Mouse (Mus musculus) erythroblast, embryonic 14.5 days (primary cell): ENCODE measurements around the gene Cpne5. TPM values are rescaled to one million over a fixed set of nuclear protein-coding genes. Genes with fewer than 3 reads are reported as not detected.
"Not testable (repeated sequence)": the region's sequence is repeated elsewhere in the genome, so short reads cannot be mapped to it uniquely, and the experiment has no call there.

ENCODE experiments used
- H3K27me3 ChIP-seq: 2 replicates; pipeline ENCODE4 v1.6.1; 2012; ENCODE audit warnings: inconsistent platforms; ENCODE audit not compliant: control insufficient read depth
- H3K36me3 ChIP-seq: 2 replicates; pipeline ENCODE4 v1.6.1; 2012; ENCODE audit warnings: mild to moderate bottlenecking, inconsistent platforms; ENCODE audit not compliant: control insufficient read depth
- H3K4me1 ChIP-seq: 2 replicates; pipeline ENCODE4 v1.6.1; 2012; ENCODE audit warnings: inconsistent platforms; ENCODE audit not compliant: control insufficient read depth
- H3K4me3 ChIP-seq: replicated peaks from 2 replicates; pipeline ENCODE3; 2012; ENCODE audit warnings: moderate library complexity, mild to moderate bottlenecking, inconsistent platforms
- H3K9me3 ChIP-seq: 2 replicates; pipeline ENCODE4 v1.6.1; 2012; ENCODE audit warnings: low read length, inconsistent platforms, mixed read lengths; ENCODE audit not compliant: control insufficient read depth
- GATA1 ChIP-seq: IDR thresholded peaks from 2 replicates; pipeline ENCODE4 v1.6.1; 2012; ENCODE audit warnings: low read length, inconsistent platforms, mixed read lengths
- TAL1 ChIP-seq: IDR thresholded peaks from 3 replicates; pipeline ENCODE4 v1.6.1; 2012; ENCODE audit warnings: low read length, inconsistent platforms, mixed read lengths
- polyA plus RNA-seq: library from polyadenylated mRNA; stranded (reverse); fragments of >175 nt; gene quantifications from 2 replicates; pipeline ENCODE4 v1.2.3, GENCODE M21; 2012

The Cpne5 gene
- polyA plus RNA-seq, 1 experiment, result 0.03 TPM

GRCm38 (mm10) chr17:29258921-29259320, 21.0 kb upstream of the Cpne5 start:
- TF ChIP-seq GATA1 (no peak), TAL1 (no peak)
- Histone ChIP-seq H3K9me3 (no peaks in the 10 kb centered on the region), H3K36me3 (peaks cover 87% of the 10 kb centered on the region), H3K4me1 (peaks cover 72% of the 10 kb centered on the region), H3K4me3 (no peak overlapping the region), H3K27me3 (no peaks in the 10 kb centered on the region)

- Histone ChIP-seq H3K27me3 (no peaks in the 10 kb centered on the region), H3K9me3 (no peaks in the 10 kb centered on the region), H3K4me1 (peaks cover 73% of the 10 kb centered on the region), H3K36me3 (peaks cover 94% of the 10 kb centered on the region), H3K4me3 (no peak overlapping the region)
- TF ChIP-seq GATA1, result no peak
- no peak for TF ChIP-seq TAL1
Observed at GRCm38 (mm10) chr17:29258025-29258558, 20.1 kb upstream of the Cpne5 start.

GRCm38 (mm10) chr17:29257001-29257511, 19.1 kb upstream of the Cpne5 start:
- H3K9me3 ChIP-seq, result no peaks in the 10 kb centered on the region
- H3K27me3 ChIP-seq, result no peaks in the 10 kb centered on the region
- no peak overlapping the region for H3K4me3 ChIP-seq
- peaks cover 99% of the 10 kb centered on the region for H3K36me3 ChIP-seq
- H3K4me1 ChIP-seq, result peaks cover 65% of the 10 kb centered on the region
- TF ChIP-seq GATA1 (no peak), TAL1 (no peak)

GRCm38 (mm10) chr17:29256507-29256906, 18.5 kb upstream of the Cpne5 start:
- peaks cover 59% of the 10 kb centered on the region for H3K4me1 ChIP-seq
- no peaks in the 10 kb centered on the region for H3K27me3 ChIP-seq
- H3K9me3 ChIP-seq, result no peaks in the 10 kb centered on the region
- no peak for TF ChIP-seq TAL1
- TF ChIP-seq GATA1, result no peak
- H3K36me3 ChIP-seq, result peaks cover 99% of the 10 kb centered on the region
- no peak overlapping the region for H3K4me3 ChIP-seq

GRCm38 (mm10) chr17:29254784-29255183, 16.8 kb upstream of the Cpne5 start:
- H3K4me3 ChIP-seq, H3K27me3 ChIP-seq, H3K9me3 ChIP-seq: not testable (repeated sequence)
- Histone ChIP-seq H3K36me3 (peaks cover 99% of the 10 kb centered on the region), H3K4me1 (peaks cover 43% of the 10 kb centered on the region)

- H3K27me3 ChIP-seq, result no peaks in the 10 kb centered on the region
- no peak overlapping the region for H3K4me3 ChIP-seq
- H3K4me1 ChIP-seq, result peaks cover 34% of the 10 kb centered on the region
- no peaks in the 10 kb centered on the region for H3K9me3 ChIP-seq
- TF ChIP-seq GATA1, result no peak
- H3K36me3 ChIP-seq, result peaks cover 99% of the 10 kb centered on the region
Observed at GRCm38 (mm10) chr17:29253684-29254083, 15.7 kb upstream of the Cpne5 start.

GRCm38 (mm10) chr17:29253236-29253635, 15.3 kb upstream of the Cpne5 start:
- no peak overlapping the region for H3K4me3 ChIP-seq
- TF ChIP-seq TAL1, result no peak
- no peak for TF ChIP-seq GATA1
- peaks cover 99% of the 10 kb centered on the region for H3K36me3 ChIP-seq
- H3K9me3 ChIP-seq, result no peaks in the 10 kb centered on the region
- no peaks in the 10 kb centered on the region for H3K27me3 ChIP-seq
- H3K4me1 ChIP-seq, result peaks cover 30% of the 10 kb centered on the region

GRCm38 (mm10) chr17:29251608-29252390, 13.8 kb upstream of the Cpne5 start:
- Histone ChIP-seq H3K4me3 (no peak overlapping the region), H3K4me1 (peaks cover 15% of the 10 kb centered on the region), H3K36me3 (peaks cover 93% of the 10 kb centered on the region), H3K9me3 (no peaks in the 10 kb centered on the region), H3K27me3 (no peaks in the 10 kb centered on the region)
- TF ChIP-seq GATA1, result no peak
- no peak for TF ChIP-seq TAL1

GRCm38 (mm10) chr17:29251006-29251405, 13.0 kb upstream of the Cpne5 start:
- not testable (repeated sequence) for H3K4me1 ChIP-seq, H3K4me3 ChIP-seq, H3K9me3 ChIP-seq, H3K27me3 ChIP-seq
- H3K36me3 ChIP-seq, result peaks cover 85% of the 10 kb centered on the region
